Mouse (Mus musculus): ENCODE measurements around the gene S100a5. TPM values are rescaled to one million over a fixed set of nuclear protein-coding genes. Genes with fewer than 3 reads are reported as not detected.

Gene S100a5
- polyA plus RNA-seq, 1 experiment = not detected

DNA sequence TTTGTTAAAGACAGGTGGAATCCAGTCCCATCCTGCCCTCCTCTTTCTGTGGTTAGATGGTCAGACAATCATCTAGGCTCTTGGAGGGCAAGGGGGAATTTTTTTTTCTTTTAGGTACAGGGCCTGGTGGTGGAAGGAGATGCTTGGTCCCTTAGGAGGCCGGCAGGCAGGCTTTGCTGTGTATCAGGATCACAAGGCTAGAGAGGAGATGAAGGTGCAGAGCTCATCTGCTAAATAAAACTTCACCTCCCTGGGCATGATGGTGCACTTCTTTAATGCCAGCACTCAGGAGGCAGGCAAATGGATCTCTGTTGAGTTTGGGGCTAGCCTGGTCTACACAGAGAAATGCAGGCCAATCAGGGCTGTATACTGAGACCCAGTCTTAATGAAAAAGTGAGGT lies 7.6 kb downstream of the S100a5 start:
- TF ChIP-seq CTCF (IDR thresholded peaks at IDR 0.05; ENCODE audit: extremely low read depth, insufficient read depth, low read length) = no peak
- TF ChIP-seq POLR2A (IDR thresholded peaks at IDR 0.05; ENCODE audit: extremely low read depth, insufficient read depth, low read length) = no peak
- Histone ChIP-seq H3K27ac (ENCODE audit: insufficient read depth, low read length) (no peak overlapping the region), H3K4me3 (ENCODE audit: insufficient read depth, low read length) (no peak overlapping the region), H3K4me1 (ENCODE audit: control insufficient read depth, insufficient read depth, low read length) (peaks cover 1% of the 10 kb centered on the region; the same call in 1 of the 2 replicates)

GRCm38 (mm10) chr3:90617586-90617985 lies 9.3 kb downstream of the S100a5 start:
- TF ChIP-seq POLR2A (IDR thresholded peaks at IDR 0.05; ENCODE audit: extremely low read depth, insufficient read depth, low read length) (no peak), CTCF (IDR thresholded peaks at IDR 0.05; ENCODE audit: extremely low read depth, insufficient read depth, low read length) (peak; percentile 17; the same call in 1 of the 2 replicates)
- peaks cover 1% of the 10 kb centered on the region; the same call in 1 of the 2 replicates for H3K4me1 ChIP-seq (ENCODE audit: control insufficient read depth, insufficient read depth, low read length)
- H3K27ac ChIP-seq (ENCODE audit: insufficient read depth, low read length) = no peak overlapping the region
- no peak overlapping the region for H3K4me3 ChIP-seq (ENCODE audit: insufficient read depth, low read length)

- Histone ChIP-seq H3K4me3 (ENCODE audit: insufficient read depth, low read length) (no peak overlapping the region), H3K4me1 (ENCODE audit: control insufficient read depth, insufficient read depth, low read length) (no peaks in the 10 kb centered on the region; the same call in 1 of the 2 replicates), H3K27ac (ENCODE audit: insufficient read depth, low read length) (no peak overlapping the region)
- TF ChIP-seq CTCF (IDR thresholded peaks at IDR 0.05; ENCODE audit: extremely low read depth, insufficient read depth, low read length) (no peak), POLR2A (IDR thresholded peaks at IDR 0.05; ENCODE audit: extremely low read depth, insufficient read depth, low read length) (no peak)
These were observed 13.2 kb downstream of the S100a5 start for GRCm38 (mm10) chr3:90621552-90621951.

DNA sequence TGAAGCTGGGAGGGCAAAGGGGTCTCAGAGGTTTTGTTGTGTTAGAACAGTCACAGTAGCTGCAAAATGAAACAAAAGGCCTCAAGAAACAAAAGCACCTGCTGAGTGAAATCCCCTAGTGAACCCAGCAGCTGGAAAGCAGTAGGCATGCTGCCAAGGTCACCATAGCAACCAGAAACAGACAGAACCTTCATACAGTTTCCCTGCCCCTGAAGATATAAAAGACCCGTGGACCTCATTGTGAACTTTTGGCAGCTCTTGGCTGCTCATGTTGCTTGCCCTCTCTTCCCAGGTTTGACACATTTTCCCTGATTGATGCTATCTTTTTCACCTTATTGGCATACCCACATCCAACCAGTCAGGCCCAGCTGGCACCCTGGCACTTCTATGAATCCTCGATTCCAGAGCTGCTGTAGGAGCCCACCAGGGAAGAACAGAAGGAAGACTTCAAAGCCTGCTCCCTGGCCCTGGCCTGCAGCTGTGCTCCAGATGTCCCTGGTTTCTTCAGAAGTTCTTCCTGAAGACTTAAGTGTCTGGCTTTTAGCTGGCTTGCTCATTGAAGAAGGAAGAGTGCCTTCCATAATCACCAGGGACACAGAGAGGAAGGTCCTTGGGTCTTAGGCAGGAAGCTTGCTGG lies 15.2 kb downstream of the S100a5 start:
- Histone ChIP-seq H3K4me3 (ENCODE audit: insufficient read depth, low read length) (no peak overlapping the region), H3K4me1 (ENCODE audit: control insufficient read depth, insufficient read depth, low read length) (no peaks in the 10 kb centered on the region; the same call in 1 of the 2 replicates), H3K27ac (ENCODE audit: insufficient read depth, low read length) (no peak overlapping the region)
- TF ChIP-seq POLR2A (IDR thresholded peaks at IDR 0.05; ENCODE audit: extremely low read depth, insufficient read depth, low read length) = no peak
- TF ChIP-seq CTCF (IDR thresholded peaks at IDR 0.05; ENCODE audit: extremely low read depth, insufficient read depth, low read length) = no peak

- Histone ChIP-seq H3K4me3 (ENCODE audit: insufficient read depth, low read length) (no peak overlapping the region), H3K27ac (ENCODE audit: insufficient read depth, low read length) (no peak overlapping the region), H3K4me1 (ENCODE audit: control insufficient read depth, insufficient read depth, low read length) (no peaks in the 10 kb centered on the region; the same call in 1 of the 2 replicates)
- TF ChIP-seq POLR2A (IDR thresholded peaks at IDR 0.05; ENCODE audit: extremely low read depth, insufficient read depth, low read length) = no peak
- TF ChIP-seq CTCF (IDR thresholded peaks at IDR 0.05; ENCODE audit: extremely low read depth, insufficient read depth, low read length) = no peak
These were observed 17.2 kb downstream of the S100a5 start for GRCm38 (mm10) chr3:90625496-90625895.

- no peak overlapping the region for H3K4me3 ChIP-seq (ENCODE audit: insufficient read depth, low read length)
- no peaks in the 10 kb centered on the region; the same call in 1 of the 2 replicates for H3K4me1 ChIP-seq (ENCODE audit: control insufficient read depth, insufficient read depth, low read length)
- H3K27ac ChIP-seq (ENCODE audit: insufficient read depth, low read length) = no peak overlapping the region
- no peak for TF ChIP-seq CTCF (IDR thresholded peaks at IDR 0.05; ENCODE audit: extremely low read depth, insufficient read depth, low read length)
- no peak for TF ChIP-seq POLR2A (IDR thresholded peaks at IDR 0.05; ENCODE audit: extremely low read depth, insufficient read depth, low read length)
These were observed 18.1 kb downstream of the S100a5 start for GRCm38 (mm10) chr3:90626266-90627021.

GRCm38 (mm10) chr3:90627366-90627765 lies 19.0 kb downstream of the S100a5 start:
- H3K4me1 ChIP-seq (ENCODE audit: control insufficient read depth, insufficient read depth, low read length) = no peaks in the 10 kb centered on the region; the same call in 1 of the 2 replicates
- TF ChIP-seq CTCF (IDR thresholded peaks at IDR 0.05; ENCODE audit: extremely low read depth, insufficient read depth, low read length) = no peak
- no peak for TF ChIP-seq POLR2A (IDR thresholded peaks at IDR 0.05; ENCODE audit: extremely low read depth, insufficient read depth, low read length)
- no peak overlapping the region for H3K27ac ChIP-seq (ENCODE audit: insufficient read depth, low read length)
- no peak overlapping the region for H3K4me3 ChIP-seq (ENCODE audit: insufficient read depth, low read length)

DNA sequence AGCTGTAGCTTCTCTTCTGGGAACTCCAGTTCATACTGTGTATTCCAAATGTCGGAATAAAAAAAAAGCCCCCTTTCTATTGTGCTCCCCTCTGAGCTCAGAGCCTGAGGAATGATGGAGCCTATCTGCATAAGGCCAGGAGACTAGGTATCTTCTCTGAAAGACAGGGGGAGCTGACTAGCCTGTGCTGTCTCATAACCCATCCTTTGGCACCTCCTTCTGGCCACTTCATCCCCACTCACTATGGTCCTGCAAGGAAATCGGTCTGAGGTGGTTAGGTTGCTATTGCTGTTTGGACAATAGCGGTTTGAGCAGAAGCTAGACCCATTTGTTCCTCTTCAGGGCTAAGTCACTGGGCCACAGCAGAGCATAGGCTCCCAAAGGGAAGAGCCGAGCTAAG lies 19.5 kb downstream of the S100a5 start:
- no peaks in the 10 kb centered on the region; the same call in 1 of the 2 replicates for H3K4me1 ChIP-seq (ENCODE audit: control insufficient read depth, insufficient read depth, low read length)
- no peak overlapping the region for H3K27ac ChIP-seq (ENCODE audit: insufficient read depth, low read length)
- TF ChIP-seq POLR2A (IDR thresholded peaks at IDR 0.05; ENCODE audit: extremely low read depth, insufficient read depth, low read length) (no peak), CTCF (IDR thresholded peaks at IDR 0.05; ENCODE audit: extremely low read depth, insufficient read depth, low read length) (peak; percentile 76)
- no peak overlapping the region for H3K4me3 ChIP-seq (ENCODE audit: insufficient read depth, low read length)

DNA sequence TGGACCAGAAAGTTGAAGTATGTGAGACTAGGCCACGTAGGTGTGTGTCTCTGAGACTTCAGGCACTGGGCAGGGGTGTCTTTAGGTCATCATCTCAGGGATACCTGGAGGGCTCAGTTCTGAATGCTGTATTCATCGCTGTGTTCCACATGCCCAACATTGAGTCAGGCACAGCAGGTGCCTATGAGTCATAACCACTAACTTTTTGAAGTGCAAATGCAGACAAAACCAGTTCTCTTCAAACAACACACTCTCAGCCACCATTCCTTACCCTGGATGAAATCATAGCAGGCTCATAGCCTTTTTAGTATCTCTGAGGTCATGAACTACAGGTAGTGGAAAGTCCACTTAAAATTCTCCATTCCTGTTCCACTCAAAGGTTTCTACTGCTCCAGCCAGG lies 21.0 kb downstream of the S100a5 start:
- no peak overlapping the region for H3K4me3 ChIP-seq (ENCODE audit: insufficient read depth, low read length)
- TF ChIP-seq CTCF (IDR thresholded peaks at IDR 0.05; ENCODE audit: extremely low read depth, insufficient read depth, low read length) = no peak
- TF ChIP-seq POLR2A (IDR thresholded peaks at IDR 0.05; ENCODE audit: extremely low read depth, insufficient read depth, low read length) = no peak
- no peaks in the 10 kb centered on the region for H3K4me1 ChIP-seq (ENCODE audit: control insufficient read depth, insufficient read depth, low read length)
- no peak overlapping the region for H3K27ac ChIP-seq (ENCODE audit: insufficient read depth, low read length)

DNA sequence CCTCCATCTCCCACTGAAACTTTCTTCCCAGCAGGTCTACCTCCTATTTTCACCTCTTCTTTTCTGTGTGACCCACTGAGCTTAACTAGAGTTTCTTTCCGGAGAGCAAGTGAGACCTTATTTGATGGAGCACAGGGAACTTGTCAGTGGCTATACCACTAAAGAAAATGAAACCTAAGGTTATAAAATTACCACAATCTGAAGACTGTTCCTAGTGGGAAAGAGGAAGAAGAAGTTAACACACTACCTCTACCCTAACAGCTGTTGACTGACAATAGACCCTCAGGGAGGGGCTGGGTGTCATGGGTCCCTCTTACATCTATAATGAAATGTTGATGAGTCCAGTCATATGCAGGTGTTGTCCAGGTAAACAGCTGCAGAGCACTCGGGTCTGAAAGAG lies 23.7 kb downstream of the S100a5 start:
- no peak overlapping the region for H3K27ac ChIP-seq (ENCODE audit: insufficient read depth, low read length)
- TF ChIP-seq CTCF (IDR thresholded peaks at IDR 0.05; ENCODE audit: extremely low read depth, insufficient read depth, low read length) (no peak), POLR2A (IDR thresholded peaks at IDR 0.05; ENCODE audit: extremely low read depth, insufficient read depth, low read length) (no peak)

More for the DNA sequence above, 23.7 kb downstream of the S100a5 start:
- Histone ChIP-seq H3K4me1 (ENCODE audit: control insufficient read depth, insufficient read depth, low read length) (no peaks in the 10 kb centered on the region), H3K4me3 (ENCODE audit: insufficient read depth, low read length) (no peak overlapping the region)
